Mouse (Mus musculus) heart, embryonic 15.5 days (tissue): ENCODE results near the gene Zdbf2. TPM values are rescaled to one million over a fixed set of nuclear protein-coding genes. Genes with fewer than 3 reads are reported as not detected.

Source experiments
- ATAC-seq: fragments of 200-750 bp; cut with Nextera tagmentation; replicated peaks from 2 replicates; pipeline ENCODE4 v1.8.0; 2017; ENCODE audit warnings: low read depth, moderate TSS enrichment; ENCODE audit not compliant: insufficient number of reproducible peaks, insufficient read depth, low FRiP score
- H3K27ac ChIP-seq: fragments of 300-500 bp; sonication (generic); 2 replicates; pipeline ENCODE4 v1.5.1; 2015; ENCODE audit warnings: mild to moderate bottlenecking, inconsistent platforms
- H3K27me3 ChIP-seq: fragments of 300-500 bp; sonication (generic); 2 replicates; pipeline ENCODE4 v1.6.1; 2015; ENCODE audit warnings: inconsistent platforms
- H3K36me3 ChIP-seq: fragments of 300-500 bp; sonication (generic); 2 replicates; pipeline ENCODE4 v1.6.1; 2015; ENCODE audit warnings: mild to moderate bottlenecking, inconsistent platforms
- H3K4me1 ChIP-seq: fragments of 300-500 bp; sonication (generic); replicated peaks from 2 replicates; pipeline ENCODE4 v1.6.1; 2015; ENCODE audit warnings: inconsistent platforms
- H3K4me2 ChIP-seq: fragments of 300-500 bp; sonication (generic); 2 replicates; pipeline ENCODE4 v1.6.1; 2015; ENCODE audit warnings: inconsistent platforms, mild to moderate bottlenecking, moderate library complexity
- H3K4me3 ChIP-seq: fragments of 300-500 bp; sonication (generic); 2 replicates; pipeline ENCODE4 v1.5.1; 2015; ENCODE audit warnings: mild to moderate bottlenecking, inconsistent platforms
- H3K9ac ChIP-seq: fragments of 300-500 bp; sonication (generic); 2 replicates; pipeline ENCODE4 v1.6.1; 2015; ENCODE audit warnings: mild to moderate bottlenecking, inconsistent platforms
- H3K9me3 ChIP-seq: fragments of 300-500 bp; sonication (generic); replicated peaks from 2 replicates; pipeline ENCODE4 v1.6.1; 2016; ENCODE audit warnings: inconsistent platforms
- WGBS: fragments of 180-500 bp; shearing (Covaris S2); methylation state at CpG from one replicate; pipeline ENCODE4 v1.1.7; 2015; ENCODE audit warnings: mixed read lengths; 5-methylcytosine and 5-hydroxymethylcytosine counted together
- polyA plus RNA-seq: library from polyadenylated mRNA; unstranded; fragments of >200 nt; fragmentation: Nextera tagmentation; extraction: Ambion mirVana; gene quantifications from 2 replicates; pipeline ENCODE4 v1.2.1, GENCODE M21; 2015

The Zdbf2 gene
- 6.2 TPM in 2 replicates for polyA plus RNA-seq

DNA sequence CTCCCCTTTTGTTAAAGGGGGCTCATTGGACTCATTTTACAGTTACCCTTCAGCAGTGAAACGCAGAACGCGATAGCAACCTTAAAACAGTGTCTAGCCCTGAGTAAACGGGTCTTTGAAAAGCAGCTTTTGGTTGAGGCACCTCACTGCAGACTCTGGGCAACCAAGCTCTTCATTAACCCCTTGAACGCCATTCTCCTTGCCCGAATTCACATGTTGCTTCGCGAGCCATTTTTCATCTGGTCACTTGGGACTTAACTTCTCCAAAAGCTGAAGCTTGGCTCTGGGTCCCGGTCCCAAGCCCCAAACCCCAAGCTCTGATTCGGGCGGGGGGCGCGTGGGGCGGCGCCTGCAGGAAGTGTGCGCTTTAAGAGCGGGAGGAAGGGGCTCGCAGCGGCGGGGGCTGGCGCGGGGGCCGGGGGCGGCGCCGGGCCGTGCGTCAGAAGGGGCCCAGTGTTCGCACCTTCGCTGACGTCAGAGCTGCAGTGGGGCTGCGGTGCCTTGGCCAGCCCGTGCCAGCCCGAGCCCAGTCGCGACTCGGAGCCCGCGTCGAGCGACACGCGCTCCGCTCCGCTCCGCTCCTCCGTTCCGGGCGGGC, at the start of gene Zdbf2:
Gene Zdbf2 (plus strand): TSS at position 525 of the 598 bp plus-strand sequence.
- Histone ChIP-seq H3K4me2 (peak within 1 kb of the TSS; percentile 77), H3K4me1 (peaks cover 10% of the 10 kb centered on the region), H3K9me3 (no peaks in the 10 kb centered on the region), H3K36me3 (no peaks in the 10 kb centered on the region), H3K4me3 (peak within 1 kb of the TSS; percentile 68), H3K27ac (peak within 1 kb of the TSS; percentile 66), H3K9ac (peak within 1 kb of the TSS; percentile 77), H3K27me3 (peaks cover 73% of the 10 kb centered on the region)
- WGBS = 1% methylated on average over 44 of the region's 49 CpGs
- peak; percentile 87 for ATAC-seq

DNA sequence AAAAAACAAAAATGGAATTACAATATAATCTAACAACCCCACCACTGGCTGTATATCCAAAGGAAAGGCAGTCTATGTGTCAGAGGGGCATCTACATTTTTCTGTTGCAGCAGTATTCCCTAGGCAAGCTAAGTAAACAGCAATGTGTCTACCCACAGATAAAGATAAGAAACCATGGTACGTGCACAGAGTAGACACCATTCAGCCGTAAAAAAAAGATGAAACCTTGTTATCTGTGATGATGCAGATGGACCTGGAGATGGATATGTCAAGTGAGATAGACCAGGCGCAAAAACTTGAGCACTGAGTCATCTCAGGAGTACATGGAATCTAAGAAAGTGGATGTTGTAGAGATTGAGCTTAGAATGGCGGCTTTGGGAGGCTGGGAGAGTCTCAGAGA, 48.1 kb upstream of the Zdbf2 start:
- 47% methylated on average over 4 of the region's 4 CpGs for WGBS
- no peaks in the 10 kb centered on the region for H3K36me3 ChIP-seq
- no peak overlapping the region for H3K4me2 ChIP-seq
- ATAC-seq = no peak
- no peak overlapping the region for H3K4me3 ChIP-seq
- H3K9ac ChIP-seq = no peak overlapping the region
- H3K9me3 ChIP-seq = no peaks in the 10 kb centered on the region
- peaks cover 8% of the 10 kb centered on the region for H3K4me1 ChIP-seq
- H3K27ac ChIP-seq = no peak overlapping the region
- no peaks in the 10 kb centered on the region for H3K27me3 ChIP-seq

DNA sequence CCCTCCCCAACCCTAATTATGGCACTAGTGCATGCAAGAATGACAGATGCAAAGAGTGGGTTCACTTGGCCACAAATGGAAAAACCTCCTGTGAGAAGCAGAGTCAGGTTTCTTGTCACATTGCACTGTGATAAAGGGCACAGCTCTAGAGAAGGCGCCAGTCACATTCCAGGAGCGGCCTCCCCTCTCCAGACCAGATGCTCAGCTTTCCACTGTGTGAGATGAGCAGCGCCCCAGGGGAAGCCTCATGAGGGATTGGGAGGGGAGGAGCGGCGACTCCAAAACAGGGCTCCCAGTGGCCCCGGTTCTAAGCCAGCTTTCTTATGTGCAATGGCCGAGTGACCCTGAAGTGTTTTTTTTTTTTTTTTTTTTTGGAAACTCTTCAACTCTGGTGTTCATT, 47.2 kb upstream of the Zdbf2 start:
- H3K4me2 ChIP-seq = no peak overlapping the region
- H3K4me3 ChIP-seq = no peak overlapping the region
- 9% methylated on average over 7 of the region's 7 CpGs for WGBS
- H3K9me3 ChIP-seq = no peaks in the 10 kb centered on the region
- no peaks in the 10 kb centered on the region for H3K27me3 ChIP-seq
- no peaks in the 10 kb centered on the region for H3K36me3 ChIP-seq
- peaks cover 8% of the 10 kb centered on the region for H3K4me1 ChIP-seq
- H3K27ac ChIP-seq = no peak overlapping the region
- no peak overlapping the region for H3K9ac ChIP-seq
- peak; percentile 72; the same call in 1 of the 2 replicates for ATAC-seq

DNA sequence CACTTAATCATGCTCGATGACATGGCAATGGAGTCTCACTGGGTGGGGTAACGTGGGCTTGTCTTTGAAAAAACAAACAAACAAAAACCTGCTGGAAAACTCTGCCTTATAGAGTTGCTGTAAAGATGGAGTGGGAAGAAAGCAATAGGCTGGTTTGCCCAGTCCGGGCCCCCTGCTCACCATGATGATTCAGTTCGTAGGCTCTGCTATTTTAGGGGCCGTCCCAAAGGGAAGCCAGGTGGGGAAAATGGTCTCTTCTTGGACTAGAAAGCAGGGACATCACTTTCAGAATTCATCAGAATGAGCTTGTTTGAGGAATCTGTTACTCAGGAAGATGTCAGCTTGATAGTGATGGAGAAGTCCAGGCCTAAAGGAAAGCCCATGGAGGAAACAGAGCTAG, 45.8 kb upstream of the Zdbf2 start:
- no peak overlapping the region for H3K27ac ChIP-seq
- 77% methylated on average over 5 of the region's 5 CpGs for WGBS
- H3K36me3 ChIP-seq = no peaks in the 10 kb centered on the region

DNA sequence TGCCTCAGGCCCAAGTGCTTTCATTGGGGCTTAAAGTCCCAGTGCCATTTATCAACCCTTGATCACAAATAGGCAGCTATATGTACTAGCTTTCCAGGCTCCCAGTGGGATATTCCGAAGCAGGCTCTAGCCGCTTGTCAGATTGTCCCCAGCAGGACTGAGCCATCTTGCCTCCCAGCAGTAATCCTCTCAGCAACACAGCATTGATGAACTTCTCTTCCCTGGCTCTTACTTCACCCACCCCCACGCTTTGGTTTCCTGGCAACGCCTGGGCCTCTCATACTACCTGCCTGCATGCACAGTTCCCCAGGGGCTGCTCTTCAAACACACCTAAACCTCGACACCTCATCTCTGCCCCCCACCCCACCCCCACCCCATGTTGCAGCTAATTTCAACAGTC, 35.7 kb upstream of the Zdbf2 start:
- H3K27me3 ChIP-seq = no peaks in the 10 kb centered on the region
- WGBS = 30% methylated on average over 5 of the region's 5 CpGs
- no peak overlapping the region for H3K27ac ChIP-seq
- H3K9ac ChIP-seq = no peak overlapping the region
- no peaks in the 10 kb centered on the region for H3K9me3 ChIP-seq
- H3K36me3 ChIP-seq = no peaks in the 10 kb centered on the region
- no peak overlapping the region for H3K4me3 ChIP-seq
- H3K4me2 ChIP-seq = no peak overlapping the region
- no peak for ATAC-seq
- H3K4me1 ChIP-seq = peaks cover 4% of the 10 kb centered on the region; the same call in 1 of the 2 replicates

More for the DNA sequence above, 45.8 kb upstream of the Zdbf2 start:
- Histone ChIP-seq H3K9ac (no peak overlapping the region), H3K27me3 (no peaks in the 10 kb centered on the region), H3K4me3 (no peak overlapping the region), H3K4me2 (no peak overlapping the region), H3K9me3 (no peaks in the 10 kb centered on the region), H3K4me1 (peaks cover 8% of the 10 kb centered on the region)
- no peak for ATAC-seq

DNA sequence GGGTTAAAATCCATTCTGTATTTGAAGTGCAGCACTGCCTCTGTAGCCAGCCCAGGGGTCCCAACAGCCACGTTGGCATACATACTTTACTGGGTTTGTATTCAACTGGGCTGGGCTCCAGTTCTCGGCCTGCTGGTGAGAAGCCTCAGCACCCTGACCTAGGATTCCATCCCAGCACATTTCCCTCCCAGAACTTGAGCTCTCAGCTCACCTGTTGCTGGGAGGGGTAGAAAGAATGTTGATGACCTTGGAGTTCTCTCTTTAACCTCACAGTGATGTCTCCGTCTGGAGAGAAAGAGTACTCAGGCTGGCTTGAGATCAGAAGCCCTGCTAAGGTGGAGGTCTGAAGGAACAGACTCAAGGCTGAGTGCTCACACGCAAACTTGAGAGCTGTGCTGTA, 33.8 kb upstream of the Zdbf2 start:
- Histone ChIP-seq H3K4me2 (no peak overlapping the region), H3K9me3 (no peaks in the 10 kb centered on the region), H3K4me3 (no peak overlapping the region), H3K9ac (no peak overlapping the region), H3K27me3 (peaks cover 6% of the 10 kb centered on the region), H3K27ac (peak overlapping the region; percentile 42; the same call in 1 of the 2 replicates), H3K36me3 (no peaks in the 10 kb centered on the region), H3K4me1 (peaks cover 4% of the 10 kb centered on the region; the same call in 1 of the 2 replicates)
- ATAC-seq = no peak
- 53% methylated on average over 4 of the region's 4 CpGs for WGBS

- Histone ChIP-seq H3K27me3 (peaks cover 9% of the 10 kb centered on the region), H3K4me1 (peaks cover 4% of the 10 kb centered on the region; the same call in 1 of the 2 replicates), H3K4me2 (no peak overlapping the region), H3K9ac (no peak overlapping the region), H3K9me3 (no peaks in the 10 kb centered on the region), H3K4me3 (no peak overlapping the region), H3K36me3 (no peaks in the 10 kb centered on the region), H3K27ac (peak overlapping the region; percentile 42; the same call in 1 of the 2 replicates)
- WGBS = 62% methylated on average over 8 of the region's 8 CpGs
- ATAC-seq = peak; percentile 70; the same call in 1 of the 2 replicates
Observed at GRCm38 (mm10) chr1:63239751-63240150, 33.3 kb upstream of the Zdbf2 start.

DNA sequence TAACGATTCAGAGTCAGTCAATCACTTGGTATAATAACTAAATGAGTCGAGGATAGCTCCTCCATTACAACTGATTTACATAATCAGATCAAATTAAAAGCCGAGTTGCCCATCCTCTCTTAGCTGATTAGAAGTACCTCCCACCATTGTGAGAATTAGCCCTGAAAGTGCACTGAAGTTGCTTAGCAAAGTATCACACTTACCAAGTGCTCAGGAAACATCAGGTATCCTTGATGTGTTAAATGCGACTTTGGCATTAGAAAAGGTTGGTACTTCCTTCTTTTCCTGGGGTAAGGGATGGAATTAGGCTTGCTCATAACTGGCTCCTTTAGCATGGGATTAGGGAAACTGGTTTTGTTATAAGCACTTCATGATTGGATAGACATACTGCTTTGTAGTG, 29.2 kb upstream of the Zdbf2 start:
- 51% methylated on average over 4 of the region's 4 CpGs for WGBS
- Histone ChIP-seq H3K4me2 (no peak overlapping the region), H3K36me3 (no peaks in the 10 kb centered on the region), H3K27ac (no peak overlapping the region), H3K4me3 (no peak overlapping the region), H3K9me3 (no peaks in the 10 kb centered on the region), H3K4me1 (peaks cover 11% of the 10 kb centered on the region), H3K27me3 (peaks cover 44% of the 10 kb centered on the region), H3K9ac (no peak overlapping the region)
- ATAC-seq = no peak

DNA sequence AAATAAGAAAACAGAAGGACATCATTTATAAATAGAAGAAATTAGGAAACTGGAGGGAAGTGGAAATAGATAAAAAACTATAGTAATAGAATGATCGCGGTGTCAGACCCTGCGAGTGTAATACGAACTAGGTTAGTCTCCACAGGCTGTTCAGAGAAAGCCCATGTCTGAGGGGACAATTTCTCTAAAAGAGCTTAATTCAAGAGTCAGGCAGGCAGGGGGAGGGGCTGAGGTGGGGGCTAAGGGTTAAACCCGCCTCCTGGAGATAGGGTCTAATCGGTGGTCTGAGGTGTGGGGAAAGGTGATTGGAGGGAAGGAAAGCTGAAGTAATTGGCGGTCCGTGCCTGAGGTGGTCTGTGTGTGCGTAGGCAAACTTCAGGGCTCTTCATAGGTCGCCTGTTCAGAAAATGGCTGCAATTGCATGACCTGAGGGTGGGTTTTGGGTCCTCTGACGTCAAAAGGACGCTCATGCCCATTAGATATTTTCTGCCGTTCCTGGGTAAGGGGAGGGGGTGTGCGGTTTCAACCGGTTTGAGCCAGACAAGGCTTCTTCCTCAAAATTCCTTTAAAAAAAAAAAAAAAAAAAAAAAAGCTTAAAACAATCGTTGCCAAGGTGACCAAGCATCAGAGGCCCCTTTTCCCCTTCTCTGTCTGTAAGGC, 26.1 kb upstream of the Zdbf2 start:
- Histone ChIP-seq H3K9me3 (no peaks in the 10 kb centered on the region), H3K4me3 (0 out of 2 replicates have a peak overlapping the region, but pooled peaks have one; percentile 7), H3K4me2 (peak overlapping the region; percentile 23; the same call in 1 of the 2 replicates), H3K27ac (no peak overlapping the region), H3K4me1 (peaks cover 7% of the 10 kb centered on the region), H3K27me3 (peaks cover 75% of the 10 kb centered on the region), H3K36me3 (no peaks in the 10 kb centered on the region), H3K9ac (no peak overlapping the region)
- ATAC-seq = no peak
- 7% methylated on average over 16 of the region's 16 CpGs for WGBS

GRCm38 (mm10) chr1:63247831-63248359, 25.2 kb upstream of the Zdbf2 start:
- peaks cover 7% of the 10 kb centered on the region for H3K4me1 ChIP-seq
- peak overlapping the region; percentile 57 for H3K4me2 ChIP-seq
- peaks cover 84% of the 10 kb centered on the region for H3K27me3 ChIP-seq
- H3K9ac ChIP-seq = 0 out of 2 replicates have a peak overlapping the region, but pooled peaks have one; percentile 5
- peak overlapping the region; percentile 35 for H3K4me3 ChIP-seq
- WGBS = 4% methylated on average over 18 of the region's 18 CpGs
- H3K36me3 ChIP-seq = no peaks in the 10 kb centered on the region
- ATAC-seq = no peak
- H3K9me3 ChIP-seq = no peaks in the 10 kb centered on the region
- H3K27ac ChIP-seq = no peak overlapping the region

DNA sequence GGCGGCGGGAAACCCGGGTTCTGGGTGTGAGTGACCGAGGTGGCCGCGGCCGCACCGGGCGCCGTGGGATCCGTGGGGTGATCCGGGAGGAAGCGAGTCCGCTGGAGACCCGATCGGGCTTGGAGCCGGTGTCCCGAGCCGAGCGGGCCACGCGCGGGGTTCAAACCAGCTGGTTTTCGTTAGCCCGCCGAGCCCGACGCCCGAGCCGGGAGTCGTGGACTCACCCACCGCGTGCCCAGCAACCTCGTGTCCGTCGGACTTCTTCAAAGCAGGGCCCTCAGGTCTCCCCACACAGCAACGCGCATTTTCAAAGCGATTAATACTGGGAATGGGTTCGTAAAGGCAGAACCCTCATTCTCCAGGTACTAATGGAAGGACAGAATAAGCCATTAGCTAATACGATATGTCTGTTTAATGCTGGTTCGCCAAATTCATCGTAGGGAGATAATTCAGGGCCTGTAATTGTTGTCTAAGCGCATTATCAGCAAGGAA, 24.7 kb upstream of the Zdbf2 start:
- WGBS = 3% methylated on average over 44 of the region's 44 CpGs

More for the DNA sequence above, 24.7 kb upstream of the Zdbf2 start:
- no peak for ATAC-seq
- Histone ChIP-seq H3K4me3 (peak overlapping the region; percentile 35), H3K27me3 (peaks cover 89% of the 10 kb centered on the region), H3K27ac (no peak overlapping the region), H3K36me3 (no peaks in the 10 kb centered on the region), H3K9ac (0 out of 2 replicates have a peak overlapping the region, but pooled peaks have one; percentile 5), H3K9me3 (no peaks in the 10 kb centered on the region), H3K4me1 (peaks cover 7% of the 10 kb centered on the region), H3K4me2 (peak overlapping the region; percentile 57)
